Mouse (Mus musculus) embryonic facial prominence, embryonic 11.5 days (tissue): Measurements from ENCODE around the gene Jmjd6. TPM values are rescaled to one million over a fixed set of nuclear protein-coding genes. Genes with fewer than 3 reads are reported as not detected.

ENCODE experiments used
- ATAC-seq: fragments of 200-750 bp; cut with Nextera tagmentation; replicated peaks from 2 replicates; pipeline ENCODE4 v1.8.0; 2017; ENCODE audit warnings: low read depth; ENCODE audit not compliant: insufficient number of reproducible peaks, low FRiP score, low TSS enrichment
- DNase-seq: peaks from one replicate; pipeline ENCODE4 v3.0.0-alpha.2; 2015; ENCODE audit warnings: low spot score
- H3K27ac ChIP-seq: fragments of 300-500 bp; sonication (generic); replicated peaks from 2 replicates; pipeline ENCODE4 v1.5.1; 2014; ENCODE audit warnings: mild to moderate bottlenecking, low read depth, low read length, control low read depth
- H3K27me3 ChIP-seq: fragments of 300-500 bp; sonication (generic); 2 replicates; pipeline ENCODE4 v1.6.1; 2014; ENCODE audit warnings: mild to moderate bottlenecking, low read length, moderate library complexity, mixed read lengths; ENCODE audit not compliant: control insufficient read depth, insufficient read depth
- H3K36me3 ChIP-seq: fragments of 300-500 bp; sonication (generic); replicated peaks from 2 replicates; pipeline ENCODE4 v1.6.1; 2014; ENCODE audit warnings: low read depth, mild to moderate bottlenecking, low read length, moderate library complexity, mixed read lengths; ENCODE audit not compliant: control insufficient read depth, insufficient read depth
- H3K4me1 ChIP-seq: fragments of 300-500 bp; sonication (generic); 2 replicates; pipeline ENCODE4 v1.6.1; 2014; ENCODE audit warnings: low read length, mixed read lengths; ENCODE audit not compliant: control insufficient read depth, insufficient read depth
- H3K4me2 ChIP-seq: fragments of 300-500 bp; sonication (generic); 2 replicates; pipeline ENCODE4 v1.6.1; 2014; ENCODE audit warnings: low read depth, mild to moderate bottlenecking, control low read depth, low read length, moderate library complexity
- H3K4me3 ChIP-seq: fragments of 300-500 bp; sonication (generic); 2 replicates; pipeline ENCODE4 v1.5.1; 2014; ENCODE audit warnings: low read depth, low read length, control low read depth
- H3K9ac ChIP-seq: fragments of 300-500 bp; sonication (generic); replicated peaks from 2 replicates; pipeline ENCODE4 v1.6.1; 2014; ENCODE audit warnings: mild to moderate bottlenecking, control low read depth, low read length
- H3K9me3 ChIP-seq: fragments of 300-500 bp; sonication (generic); replicated peaks from 2 replicates; pipeline ENCODE4 v1.6.1; 2016; ENCODE audit warnings: mild to moderate bottlenecking, low read length, inconsistent platforms, mixed read lengths; ENCODE audit not compliant: control insufficient read depth
- WGBS: fragments of 180-500 bp; shearing (Covaris S2); extraction: QIAGEN DNeasy Blood & Tissue Kit; methylation state at CpG from one replicate; pipeline ENCODE4 v1.1.7; 2014; 5-methylcytosine and 5-hydroxymethylcytosine counted together
- polyA plus RNA-seq: library from polyadenylated mRNA; unstranded; fragments of >200 nt; fragmentation: Nextera tagmentation; extraction: Ambion mirVana; gene quantifications from 2 replicates; pipeline ENCODE4 v1.2.1, GENCODE M21; 2014

The Jmjd6 gene
- polyA plus RNA-seq: 74.2 and 75.1 TPM in 2 replicates

GRCm38 (mm10) chr11:116843261-116844233 lies at the start of gene Jmjd6, which contains the start of gene Mettl23:
Gene Jmjd6 (minus strand): TSS chr11:116843449.
Gene Mettl23 (plus strand): TSS chr11:116843278.
- Histone ChIP-seq H3K4me1 (no peaks in the 10 kb centered on the region; the same call in none of the 2 replicates), H3K4me3 (peak within 1 kb of the TSS; percentile 83), H3K4me2 (peak within 1 kb of the TSS; percentile 84), H3K9me3 (no peaks in the 10 kb centered on the region), H3K9ac (peak within 1 kb of the TSS; percentile 89), H3K27ac (peak within 1 kb of the TSS; percentile 96), H3K36me3 (no peaks in the 10 kb centered on the region; the same call in 1 of the 2 replicates), H3K27me3 (no peaks in the 10 kb centered on the region)
- WGBS: under 1% methylated on average over 65 of the region's 72 CpGs
- ATAC-seq (peak; percentile 93), DNase-seq (peak; percentile 97)

- Histone ChIP-seq H3K9me3 (no peaks in the 10 kb centered on the region), H3K36me3 (no peaks in the 10 kb centered on the region), H3K27ac (no peak overlapping the region), H3K4me1 (no peaks in the 10 kb centered on the region), H3K27me3 (no peaks in the 10 kb centered on the region), H3K9ac (no peak overlapping the region), H3K4me2 (no peak overlapping the region), H3K4me3 (no peak overlapping the region)
- ATAC-seq: no peak
- 60% methylated on average over 5 of the region's 5 CpGs for WGBS
- DNase-seq: no peak
These were observed 43.9 kb upstream of the Jmjd6 start for GRCm38 (mm10) chr11:116887136-116887535.

DNA sequence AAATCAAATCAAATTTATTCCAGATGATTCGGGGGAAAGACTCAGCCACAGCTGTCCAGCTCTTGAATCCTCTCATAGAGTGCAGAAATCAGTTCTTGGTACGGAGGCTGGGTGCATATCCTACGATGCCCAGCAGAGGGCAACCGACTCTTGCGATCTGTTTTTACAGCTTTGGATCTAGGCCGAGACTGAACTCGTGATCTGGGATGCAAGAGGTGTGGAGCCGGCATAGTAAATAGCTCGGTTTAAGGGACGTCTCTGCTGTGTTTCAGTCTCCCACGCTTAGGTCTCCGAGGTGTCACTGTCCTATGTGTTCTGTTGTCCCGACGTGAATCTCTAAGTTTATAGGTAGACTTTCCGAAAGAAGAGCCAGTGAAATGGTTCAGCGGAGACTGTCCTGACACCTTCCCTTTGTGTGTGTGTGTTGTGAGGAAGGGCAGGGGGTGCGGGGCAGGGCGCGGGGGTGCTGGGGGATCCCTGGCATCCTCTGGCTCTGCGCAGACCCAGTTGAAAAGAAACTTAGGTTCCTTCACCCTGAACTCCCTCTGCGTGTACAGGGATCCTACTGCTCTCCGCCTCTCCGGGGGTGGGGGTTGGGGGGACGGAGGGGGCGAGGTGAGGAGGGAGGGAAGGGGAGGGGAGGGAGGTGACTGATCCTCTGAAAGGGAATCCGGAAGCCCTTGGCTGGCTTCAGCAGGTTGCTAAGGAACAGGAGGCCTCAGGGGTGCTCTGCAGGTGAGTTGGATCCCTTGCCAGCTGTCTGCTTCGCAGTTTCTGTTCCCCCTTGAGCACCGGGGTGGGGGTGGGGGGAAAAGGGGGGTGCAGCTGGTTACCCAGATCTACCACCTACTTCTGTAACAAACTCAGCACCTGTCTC lies 42.3 kb upstream of the Jmjd6 start:
- peak; percentile 46 for ATAC-seq
- no peaks in the 10 kb centered on the region for H3K36me3 ChIP-seq
- DNase-seq: peak; percentile 95
- peak overlapping the region; percentile 29 for H3K4me2 ChIP-seq
- no peaks in the 10 kb centered on the region for H3K27me3 ChIP-seq
- WGBS: 2% methylated on average over 28 of the region's 28 CpGs
- H3K9ac ChIP-seq: no peak overlapping the region
- H3K4me3 ChIP-seq: peak overlapping the region; percentile 9; the same call in 1 of the 2 replicates
- H3K27ac ChIP-seq: no peak overlapping the region
- no peaks in the 10 kb centered on the region for H3K9me3 ChIP-seq
- H3K4me1 ChIP-seq: no peaks in the 10 kb centered on the region

GRCm38 (mm10) chr11:116884061-116884460 lies 40.8 kb upstream of the Jmjd6 start:
- Histone ChIP-seq H3K36me3 (no peaks in the 10 kb centered on the region), H3K4me2 (no peak overlapping the region), H3K9me3 (no peaks in the 10 kb centered on the region), H3K4me3 (no peak overlapping the region), H3K27me3 (no peaks in the 10 kb centered on the region), H3K4me1 (no peaks in the 10 kb centered on the region), H3K9ac (no peak overlapping the region), H3K27ac (no peak overlapping the region)
- DNase-seq: no peak
- no peak for ATAC-seq
- 86% methylated on average over 6 of the region's 6 CpGs for WGBS

GRCm38 (mm10) chr11:116882446-116882845 lies 39.2 kb upstream of the Jmjd6 start:
- H3K4me1 ChIP-seq: no peaks in the 10 kb centered on the region
- no peaks in the 10 kb centered on the region for H3K36me3 ChIP-seq
- DNase-seq: no peak
- WGBS: 85% methylated on average over 10 of the region's 10 CpGs
- no peaks in the 10 kb centered on the region for H3K27me3 ChIP-seq
- H3K4me2 ChIP-seq: no peak overlapping the region
- H3K9ac ChIP-seq: no peak overlapping the region
- no peak for ATAC-seq
- no peaks in the 10 kb centered on the region for H3K9me3 ChIP-seq
- no peak overlapping the region for H3K27ac ChIP-seq
- no peak overlapping the region for H3K4me3 ChIP-seq

DNA sequence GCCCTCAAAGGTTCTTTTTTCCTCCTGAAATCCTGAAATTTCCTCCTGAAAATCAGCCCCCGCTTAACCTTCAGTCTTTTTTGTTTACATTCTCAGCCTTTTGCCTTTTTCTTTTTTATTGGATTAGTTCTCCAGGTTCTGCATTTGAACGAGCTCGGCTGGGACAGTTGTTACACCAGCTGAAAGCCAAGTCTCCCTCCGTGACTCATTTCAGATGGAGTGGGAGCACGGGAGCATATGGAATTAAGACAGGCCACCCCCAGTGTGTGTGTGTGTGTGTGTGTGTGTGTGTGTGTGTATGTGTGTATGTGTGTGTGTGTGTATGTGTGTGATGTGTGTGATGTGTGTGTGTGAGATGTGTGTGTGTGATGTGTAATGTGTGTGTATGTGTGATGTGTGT lies 38.2 kb upstream of the Jmjd6 start:
- Histone ChIP-seq H3K4me1 (no peaks in the 10 kb centered on the region), H3K9me3 (no peaks in the 10 kb centered on the region), H3K27me3 (no peaks in the 10 kb centered on the region), H3K27ac (no peak overlapping the region), H3K4me2 (no peak overlapping the region), H3K36me3 (no peaks in the 10 kb centered on the region), H3K9ac (no peak overlapping the region), H3K4me3 (no peak overlapping the region)
- 66% methylated on average over 5 of the region's 5 CpGs for WGBS
- ATAC-seq: no peak
- DNase-seq: no peak

DNA sequence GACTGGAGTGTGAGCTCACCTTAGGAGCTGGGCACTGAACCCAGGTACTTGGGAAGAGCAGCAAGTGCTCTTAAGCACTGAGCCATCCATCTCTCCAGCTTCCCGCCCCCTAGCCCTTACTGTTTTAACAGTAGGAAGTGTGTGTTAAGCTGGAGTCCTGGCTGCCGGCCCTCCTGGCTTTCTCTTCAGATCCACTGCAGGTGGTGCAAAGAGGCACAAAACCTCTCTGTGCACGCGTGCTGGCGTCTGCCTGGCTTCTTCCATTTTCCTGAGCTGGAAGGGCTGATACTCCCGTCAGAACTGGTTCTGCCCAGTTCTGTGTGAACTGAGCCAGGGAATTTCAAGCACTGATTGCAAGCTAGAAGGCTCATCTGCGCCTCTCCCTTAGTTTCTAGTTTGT lies 37.6 kb upstream of the Jmjd6 start:
- Histone ChIP-seq H3K9me3 (no peaks in the 10 kb centered on the region), H3K27ac (no peak overlapping the region), H3K9ac (no peak overlapping the region), H3K4me2 (no peak overlapping the region), H3K4me1 (no peaks in the 10 kb centered on the region), H3K36me3 (no peaks in the 10 kb centered on the region), H3K4me3 (no peak overlapping the region), H3K27me3 (no peaks in the 10 kb centered on the region)
- DNase-seq (no peak), ATAC-seq (no peak)
- 66% methylated on average over 7 of the region's 7 CpGs for WGBS
